Mouse (Mus musculus) G1E (cell line): Measurements from ENCODE around the gene Cdc42ep1.

Experiments used
- CTCF ChIP-seq: IDR thresholded peaks from 2 replicates; pipeline ENCODE4 v1.5.1; 2012; ENCODE audit warnings: low read depth, low read length, inconsistent platforms, mixed read lengths
- TAL1 ChIP-seq: conservative IDR thresholded peaks from 2 replicates; pipeline ENCODE4 v1.6.1; 2012; ENCODE audit warnings: low read depth, low read length, inconsistent platforms, mixed read lengths

GRCm38 (mm10) chr15:78797060-78797329 is 45.4 kb upstream of the Cdc42ep1 start:
- no peak for TF ChIP-seq CTCF
- TF ChIP-seq TAL1 = no peak
